Mouse (Mus musculus): ENCODE measurements around the gene Myocos.
"Not testable (repeated sequence)": the region's sequence is repeated elsewhere in the genome, so short reads cannot be mapped to it uniquely, and the experiment has no call there.

The Myocos gene

DNA sequence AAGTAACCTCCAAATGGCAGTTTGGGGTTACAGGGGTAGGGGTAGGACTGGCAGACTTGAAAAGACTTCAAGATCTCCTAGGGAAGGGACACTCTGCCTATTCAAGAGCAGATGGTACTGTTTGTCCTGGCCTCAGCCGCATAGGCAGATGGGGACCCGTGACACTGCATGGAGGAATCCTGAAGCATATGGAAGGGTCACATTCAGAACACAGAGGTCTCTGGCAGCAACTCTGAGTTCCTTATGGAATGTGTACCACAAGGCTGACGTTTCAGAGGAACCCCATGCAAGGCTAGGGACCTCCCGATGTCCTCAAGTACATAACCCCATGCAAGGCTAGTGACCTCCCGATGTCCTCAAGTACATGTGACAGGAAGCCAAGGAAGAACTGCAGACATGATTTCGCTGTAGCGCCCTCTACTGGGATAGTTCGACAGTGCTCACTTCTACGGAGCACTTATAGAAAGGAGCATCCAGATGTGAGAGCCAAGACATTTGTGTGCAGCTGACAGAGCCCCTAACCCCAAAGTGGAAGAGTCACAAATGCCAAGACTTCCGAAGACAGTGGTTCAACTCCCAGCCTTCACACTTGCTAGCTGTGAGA, 11.8 kb downstream of the Myocos start:
- H3K9me3 ChIP-seq (ENCODE audit: low read length), result no peaks in the 10 kb centered on the region

DNA sequence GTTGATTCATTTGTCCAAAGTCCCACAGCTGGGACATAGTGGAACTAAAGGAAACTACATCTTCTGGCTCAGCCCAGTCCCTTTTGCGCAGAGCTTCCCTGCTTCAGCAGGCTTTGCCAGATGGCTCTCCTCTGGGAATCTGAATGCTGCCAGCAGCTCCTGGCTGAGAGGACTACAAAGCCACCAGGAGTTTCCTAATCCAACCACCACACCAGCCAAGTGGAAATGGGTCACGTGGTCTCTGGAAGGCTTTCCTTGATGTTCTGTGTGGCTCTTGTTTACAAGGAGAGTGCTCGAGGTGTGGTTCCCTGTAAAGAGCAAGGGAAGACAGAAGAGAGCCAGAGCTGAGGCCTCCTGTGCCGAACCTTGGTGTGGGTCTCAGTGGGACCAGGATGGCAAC, 14.3 kb downstream of the Myocos start:
- TF ChIP-seq NANOG (IDR thresholded peaks at IDR 0.05; ENCODE audit: borderline replicate concordance, low read length) (no peak), POU5F1 (IDR thresholded peaks at IDR 0.05; ENCODE audit: borderline replicate concordance, low read length) (no peak), CTCF (conservative IDR thresholded peaks at IDR 0.05; ENCODE audit: low read length) (no peak)
- Histone ChIP-seq H3K36me3 (ENCODE audit: insufficient read depth, low read length) (no peaks in the 10 kb centered on the region), H3K4me3 (replicated peaks; ENCODE audit: low read length) (no peak overlapping the region), H3K27me3 (ENCODE audit: insufficient read depth, low read length) (no peaks in the 10 kb centered on the region), H3K9me3 (ENCODE audit: low read length) (no peaks in the 10 kb centered on the region), H3K4me1 (replicated peaks; ENCODE audit: low read depth, low read length) (no peaks in the 10 kb centered on the region)

More for the DNA sequence above, 11.8 kb downstream of the Myocos start:
- TF ChIP-seq CTCF (conservative IDR thresholded peaks at IDR 0.05; ENCODE audit: low read length), result peak; percentile 41; the same call in 1 of the 2 replicates
- TF ChIP-seq POU5F1 (IDR thresholded peaks at IDR 0.05; ENCODE audit: borderline replicate concordance, low read length), result no peak
- no peak for TF ChIP-seq NANOG (IDR thresholded peaks at IDR 0.05; ENCODE audit: borderline replicate concordance, low read length)
- Histone ChIP-seq H3K36me3 (ENCODE audit: insufficient read depth, low read length) (no peaks in the 10 kb centered on the region), H3K27me3 (ENCODE audit: insufficient read depth, low read length) (no peaks in the 10 kb centered on the region), H3K4me1 (replicated peaks; ENCODE audit: low read depth, low read length) (peaks cover 7% of the 10 kb centered on the region), H3K4me3 (replicated peaks; ENCODE audit: low read length) (no peak overlapping the region)

DNA sequence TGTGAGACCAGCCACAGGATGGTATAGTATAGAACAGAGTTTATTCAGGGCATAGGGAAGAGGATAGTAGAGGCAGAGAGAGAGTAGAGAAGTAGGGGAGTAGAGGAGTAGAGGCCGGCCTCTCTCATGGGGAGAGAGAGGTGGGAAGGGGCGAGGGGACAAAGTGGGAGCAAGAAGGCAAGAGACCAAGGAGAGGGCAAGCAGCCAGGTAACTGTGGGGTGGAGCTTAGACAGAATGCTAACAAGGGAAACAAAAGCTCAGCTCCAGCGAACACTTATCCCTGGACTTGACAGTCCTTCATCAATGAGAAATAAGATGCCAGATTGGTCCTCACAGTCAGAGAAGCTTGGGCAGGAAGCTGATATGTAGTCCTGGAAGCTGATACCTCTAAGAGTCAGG, 15.4 kb downstream of the Myocos start:
- no peaks in the 10 kb centered on the region for H3K4me1 ChIP-seq (replicated peaks; ENCODE audit: low read depth, low read length)
- no peaks in the 10 kb centered on the region for H3K36me3 ChIP-seq (ENCODE audit: insufficient read depth, low read length)
- H3K4me3 ChIP-seq (replicated peaks; ENCODE audit: low read length), result no peak overlapping the region
- TF ChIP-seq NANOG (IDR thresholded peaks at IDR 0.05; ENCODE audit: borderline replicate concordance, low read length) (no peak), CTCF (conservative IDR thresholded peaks at IDR 0.05; ENCODE audit: low read length) (no peak), POU5F1 (IDR thresholded peaks at IDR 0.05; ENCODE audit: borderline replicate concordance, low read length) (no peak)
- H3K27me3 ChIP-seq (ENCODE audit: insufficient read depth, low read length), result no peaks in the 10 kb centered on the region
- H3K9me3 ChIP-seq (ENCODE audit: low read length), result no peaks in the 10 kb centered on the region

DNA sequence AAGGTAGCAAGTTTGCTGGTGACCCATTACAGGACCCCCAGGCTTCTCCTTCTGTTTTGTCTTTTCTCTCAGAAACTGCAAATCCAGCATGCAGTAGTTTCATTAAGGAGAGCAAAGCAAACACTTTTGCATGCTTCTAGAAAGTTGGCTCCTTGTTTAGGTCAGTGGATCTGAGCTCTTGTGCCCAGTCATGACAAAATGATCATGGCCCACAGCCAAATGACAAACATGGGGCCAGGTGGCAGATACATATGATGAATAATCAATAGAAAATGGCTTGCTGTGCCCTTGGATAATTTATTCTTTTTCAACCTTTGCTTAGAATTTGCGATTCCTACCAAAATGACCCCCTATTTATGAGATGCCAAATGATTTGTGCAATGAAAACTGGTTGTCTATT, 18.2 kb downstream of the Myocos start:
- H3K9me3 ChIP-seq (ENCODE audit: low read length), result no peaks in the 10 kb centered on the region
- no peak for TF ChIP-seq CTCF (conservative IDR thresholded peaks at IDR 0.05; ENCODE audit: low read length)
- TF ChIP-seq NANOG (IDR thresholded peaks at IDR 0.05; ENCODE audit: borderline replicate concordance, low read length), result no peak
- no peak for TF ChIP-seq POU5F1 (IDR thresholded peaks at IDR 0.05; ENCODE audit: borderline replicate concordance, low read length)
- no peaks in the 10 kb centered on the region; the same call in 1 of the 2 replicates for H3K27me3 ChIP-seq (ENCODE audit: insufficient read depth, low read length)
- no peak overlapping the region for H3K4me3 ChIP-seq (replicated peaks; ENCODE audit: low read length)
- no peaks in the 10 kb centered on the region for H3K4me1 ChIP-seq (replicated peaks; ENCODE audit: low read depth, low read length)
- no peaks in the 10 kb centered on the region for H3K36me3 ChIP-seq (ENCODE audit: insufficient read depth, low read length)

DNA sequence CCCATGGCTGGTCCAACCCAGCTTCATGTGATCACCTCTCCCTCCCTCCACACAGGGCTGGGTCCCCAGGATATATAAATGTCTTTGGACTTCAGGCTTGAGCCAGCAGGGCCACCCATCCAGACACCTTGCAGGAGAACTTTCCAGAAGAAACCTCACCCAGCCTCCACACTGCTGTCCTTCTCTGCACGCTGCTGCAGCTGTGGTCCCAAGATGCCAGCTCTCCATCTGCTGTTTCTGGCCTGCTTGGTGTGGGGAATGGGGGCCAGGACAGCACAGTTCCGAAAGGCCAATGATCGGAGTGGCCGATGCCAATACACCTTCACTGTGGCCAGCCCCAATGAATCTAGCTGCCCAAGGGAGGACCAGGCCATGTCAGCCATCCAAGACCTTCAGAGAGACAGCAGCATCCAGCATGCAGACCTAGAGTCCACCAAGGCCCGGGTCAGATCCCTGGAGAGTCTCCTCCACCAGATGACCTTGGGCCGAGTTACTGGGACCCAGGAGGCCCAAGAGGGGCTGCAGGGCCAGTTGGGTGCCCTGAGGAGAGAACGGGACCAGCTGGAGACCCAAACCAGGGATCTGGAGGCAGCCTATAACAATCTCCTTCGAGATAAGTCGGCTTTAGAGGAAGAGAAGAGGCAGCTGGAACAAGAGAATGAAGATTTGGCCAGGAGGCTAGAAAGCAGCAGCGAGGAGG, 18.8 kb downstream of the Myocos start, which contains the start of gene Myoc:
Myoc (plus strand) TSS at position 105 of the 700 bp plus-strand sequence.
- H3K27me3 ChIP-seq (ENCODE audit: insufficient read depth, low read length), result no peaks in the 10 kb centered on the region; the same call in 1 of the 2 replicates
- no peak for TF ChIP-seq NANOG (IDR thresholded peaks at IDR 0.05; ENCODE audit: borderline replicate concordance, low read length)
- no peak for TF ChIP-seq POU5F1 (IDR thresholded peaks at IDR 0.05; ENCODE audit: borderline replicate concordance, low read length)
- no peak for TF ChIP-seq CTCF (conservative IDR thresholded peaks at IDR 0.05; ENCODE audit: low read length)
- H3K36me3 ChIP-seq (ENCODE audit: insufficient read depth, low read length), result no peaks in the 10 kb centered on the region
- H3K9me3 ChIP-seq (ENCODE audit: low read length), result no peaks in the 10 kb centered on the region
- H3K4me1 ChIP-seq (replicated peaks; ENCODE audit: low read depth, low read length), result no peaks in the 10 kb centered on the region
- no peak within 1 kb of the TSS for H3K4me3 ChIP-seq (replicated peaks; ENCODE audit: low read length)

DNA sequence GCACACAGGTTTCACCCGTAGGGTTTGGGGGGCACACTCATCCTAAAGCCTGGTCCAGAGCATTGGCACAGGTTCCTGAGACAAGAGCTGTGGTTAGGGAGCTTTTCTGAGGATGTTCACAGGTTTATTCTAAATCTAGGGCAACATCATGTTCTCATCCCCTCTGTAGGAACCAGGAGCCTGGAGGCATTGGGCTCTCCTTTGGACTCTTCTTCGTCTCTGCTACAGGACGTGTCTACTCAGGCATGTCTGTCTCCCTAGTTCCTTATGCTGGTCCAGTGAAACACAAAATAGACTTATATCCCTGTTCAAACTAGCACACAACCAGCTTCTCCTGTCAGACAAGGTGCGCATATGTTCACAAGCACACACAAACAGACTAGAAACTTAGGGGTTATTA, 19.5 kb downstream of the Myocos start:
- no peak for TF ChIP-seq CTCF (conservative IDR thresholded peaks at IDR 0.05; ENCODE audit: low read length)
- Histone ChIP-seq H3K27me3 (ENCODE audit: insufficient read depth, low read length) (no peaks in the 10 kb centered on the region; the same call in 1 of the 2 replicates), H3K36me3 (ENCODE audit: insufficient read depth, low read length) (no peaks in the 10 kb centered on the region), H3K9me3 (ENCODE audit: low read length) (no peaks in the 10 kb centered on the region), H3K4me3 (replicated peaks; ENCODE audit: low read length) (no peak overlapping the region), H3K4me1 (replicated peaks; ENCODE audit: low read depth, low read length) (no peaks in the 10 kb centered on the region)

DNA sequence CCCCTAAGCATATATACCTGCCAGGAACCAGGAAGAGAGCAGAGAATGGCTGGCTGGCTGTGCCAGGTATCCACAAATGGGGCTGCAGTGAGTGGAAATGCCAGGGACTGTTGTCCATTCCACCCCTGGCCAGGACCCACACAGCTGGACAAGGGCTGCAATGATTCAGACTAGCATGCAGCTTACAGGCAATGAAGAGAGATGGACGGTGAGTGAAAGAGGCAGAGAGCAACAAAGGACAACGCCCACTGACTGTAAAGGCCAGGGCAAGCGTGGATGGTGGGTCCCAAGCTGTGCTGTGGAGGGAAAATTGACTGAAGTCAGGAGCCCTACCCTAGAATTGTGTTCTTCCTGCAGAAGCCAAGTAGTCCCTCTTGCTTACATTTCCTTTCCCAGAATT, 21.5 kb downstream of the Myocos start:
- TF ChIP-seq CTCF (conservative IDR thresholded peaks at IDR 0.05; ENCODE audit: low read length) (no peak), NANOG (IDR thresholded peaks at IDR 0.05; ENCODE audit: borderline replicate concordance, low read length) (no peak), POU5F1 (IDR thresholded peaks at IDR 0.05; ENCODE audit: borderline replicate concordance, low read length) (no peak)
- Histone ChIP-seq H3K36me3 (ENCODE audit: insufficient read depth, low read length) (no peaks in the 10 kb centered on the region), H3K27me3 (ENCODE audit: insufficient read depth, low read length) (no peaks in the 10 kb centered on the region; the same call in 1 of the 2 replicates), H3K4me3 (replicated peaks; ENCODE audit: low read length) (no peak overlapping the region), H3K9me3 (ENCODE audit: low read length) (no peaks in the 10 kb centered on the region), H3K4me1 (replicated peaks; ENCODE audit: low read depth, low read length) (no peaks in the 10 kb centered on the region)

DNA sequence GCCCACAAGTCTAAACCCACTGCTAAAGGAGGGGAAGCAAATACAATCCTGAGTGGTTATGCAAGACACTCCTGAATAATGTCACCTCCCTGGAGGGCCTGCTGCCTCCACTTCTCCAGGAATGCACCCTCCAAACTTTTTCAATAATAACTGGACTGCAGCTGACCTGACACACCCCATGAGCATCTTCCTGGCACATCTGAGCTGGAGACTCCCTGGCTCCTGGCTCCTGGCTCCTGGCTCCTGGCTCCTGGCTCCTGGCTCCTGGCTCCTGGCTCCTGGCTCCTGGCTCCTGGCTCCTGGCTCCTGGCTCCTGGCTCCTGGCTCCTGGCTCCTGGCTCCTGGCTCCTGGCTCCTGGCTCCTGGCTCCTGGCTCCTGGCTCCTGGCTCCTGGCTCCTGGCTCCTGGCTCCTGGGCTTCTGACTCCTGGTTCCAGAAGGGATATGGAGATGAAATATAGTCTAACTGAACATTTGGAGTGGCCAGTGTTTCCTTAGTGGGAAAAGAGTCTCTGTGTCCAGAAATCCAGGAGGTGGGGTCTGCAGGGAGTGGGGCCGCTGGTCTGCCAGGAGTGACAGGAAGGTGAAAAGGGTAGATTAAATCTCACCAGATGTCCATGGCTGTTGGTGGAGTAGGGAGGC, 22.6 kb downstream of the Myocos start:
- not testable (repeated sequence) for H3K9me3 ChIP-seq (ENCODE audit: low read length); H3K36me3 ChIP-seq (ENCODE audit: insufficient read depth, low read length); H3K4me3 ChIP-seq (replicated peaks; ENCODE audit: low read length); H3K4me1 ChIP-seq (replicated peaks; ENCODE audit: low read depth, low read length); H3K27me3 ChIP-seq (ENCODE audit: insufficient read depth, low read length)

DNA sequence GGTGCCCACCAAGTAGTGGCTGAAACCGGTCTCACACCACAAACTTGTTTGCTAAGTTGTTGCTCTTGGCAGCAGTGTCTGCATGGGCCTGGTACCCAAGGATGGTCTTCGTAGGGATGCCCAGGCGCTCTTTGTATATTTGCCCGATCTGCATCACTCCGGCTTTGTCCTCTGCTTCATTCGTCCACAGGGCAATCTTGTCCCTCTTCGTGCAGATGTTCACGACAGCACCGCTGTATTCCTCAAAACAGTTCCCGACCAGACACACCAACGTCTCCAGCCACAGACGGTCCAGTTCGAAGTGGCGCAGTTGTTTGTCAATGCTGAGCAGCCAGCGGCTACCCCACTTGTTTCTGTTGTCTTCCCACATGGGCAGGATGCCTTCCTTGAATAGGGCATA, 29.7 kb downstream of the Myocos start:
- H3K36me3 ChIP-seq (ENCODE audit: insufficient read depth, low read length); H3K27me3 ChIP-seq (ENCODE audit: insufficient read depth, low read length); H3K4me1 ChIP-seq (replicated peaks; ENCODE audit: low read depth, low read length); H3K4me3 ChIP-seq (replicated peaks; ENCODE audit: low read length); H3K9me3 ChIP-seq (ENCODE audit: low read length): not testable (repeated sequence)

DNA sequence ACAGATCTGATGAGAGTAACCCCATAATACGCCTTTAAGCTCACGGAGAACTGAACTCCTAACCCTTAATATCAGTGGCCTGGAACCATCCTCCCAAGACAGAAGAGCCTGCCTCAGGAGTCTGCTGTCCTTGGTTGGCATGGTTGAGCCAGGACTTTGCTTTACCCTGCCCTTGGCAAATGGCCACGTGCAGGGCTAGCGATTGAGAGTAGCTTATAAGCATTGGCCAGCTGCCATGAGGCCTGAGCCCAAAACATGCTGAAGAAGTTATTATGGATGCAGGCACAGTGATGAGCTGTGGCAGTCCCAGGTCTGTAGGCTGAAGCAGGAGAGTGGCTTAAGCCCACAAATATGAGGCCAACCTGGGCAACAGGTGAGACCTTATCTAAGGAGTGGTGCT, 30.2 kb downstream of the Myocos start:
- not testable (repeated sequence) for H3K36me3 ChIP-seq (ENCODE audit: insufficient read depth, low read length); H3K27me3 ChIP-seq (ENCODE audit: insufficient read depth, low read length)

More for the DNA sequence above, 30.2 kb downstream of the Myocos start:
- not testable (repeated sequence) for H3K4me3 ChIP-seq (replicated peaks; ENCODE audit: low read length); H3K4me1 ChIP-seq (replicated peaks; ENCODE audit: low read depth, low read length); H3K9me3 ChIP-seq (ENCODE audit: low read length)

Data from E14TG2a.4 (cell line).